Mouse (Mus musculus) kidney, embryonic 15.5 days (tissue): ENCODE data around the gene Aamp. TPM values are rescaled to one million over a fixed set of nuclear protein-coding genes. Genes with fewer than 3 reads are reported as not detected.

Source experiments
- ATAC-seq: fragments of 200-750 bp; cut with Nextera tagmentation; replicated peaks from 2 replicates; pipeline ENCODE4 v1.8.0; 2017; ENCODE audit warnings: moderate TSS enrichment; ENCODE audit not compliant: low FRiP score
- H3K27ac ChIP-seq: fragments of 300-500 bp; sonication (generic); 2 replicates; pipeline ENCODE4 v1.5.1; 2015; ENCODE audit warnings: mild to moderate bottlenecking, inconsistent platforms
- H3K27me3 ChIP-seq: fragments of 300-500 bp; sonication (generic); 2 replicates; pipeline ENCODE4 v1.6.1; 2015; ENCODE audit warnings: inconsistent platforms
- H3K36me3 ChIP-seq: fragments of 300-500 bp; sonication (generic); 2 replicates; pipeline ENCODE4 v1.6.1; 2015; ENCODE audit warnings: inconsistent platforms
- H3K4me1 ChIP-seq: fragments of 300-500 bp; sonication (generic); 2 replicates; pipeline ENCODE4 v1.6.1; 2015; ENCODE audit warnings: inconsistent platforms
- H3K4me2 ChIP-seq: fragments of 300-500 bp; sonication (generic); 2 replicates; pipeline ENCODE4 v1.6.1; 2015; ENCODE audit warnings: moderate library complexity, mild to moderate bottlenecking, inconsistent platforms
- H3K4me3 ChIP-seq: fragments of 300-500 bp; sonication (generic); replicated peaks from 2 replicates; pipeline ENCODE4 v1.5.1; 2015; ENCODE audit warnings: mild to moderate bottlenecking, inconsistent platforms
- H3K9ac ChIP-seq: fragments of 300-500 bp; sonication (generic); 2 replicates; pipeline ENCODE4 v1.6.1; 2015; ENCODE audit warnings: mild to moderate bottlenecking, inconsistent platforms
- H3K9me3 ChIP-seq: fragments of 300-500 bp; sonication (generic); replicated peaks from 2 replicates; pipeline ENCODE4 v1.6.1; 2016; ENCODE audit warnings: inconsistent platforms
- WGBS: fragments of 180-500 bp; shearing (Covaris S2); methylation state at CpG from one replicate; pipeline ENCODE4 v1.1.7; 2015; ENCODE audit warnings: mixed read lengths; 5-methylcytosine and 5-hydroxymethylcytosine counted together
- polyA plus RNA-seq: library from polyadenylated mRNA; unstranded; fragments of >200 nt; fragmentation: Nextera tagmentation; extraction: Ambion mirVana; gene quantifications from 2 replicates; pipeline ENCODE4 v1.2.1, GENCODE M21; 2015

Aamp gene
- polyA plus RNA-seq, 1 experiment from 2014 or later = 283 TPM

- peak; percentile 27 for ATAC-seq
- WGBS = 29% methylated on average over 8 of the region's 8 CpGs
- Histone ChIP-seq H3K27ac (peak overlapping the region; percentile 34), H3K9me3 (no peaks in the 10 kb centered on the region), H3K9ac (0 out of 2 replicates have a peak overlapping the region, but pooled peaks have one; percentile 14), H3K27me3 (no peaks in the 10 kb centered on the region), H3K4me2 (peak overlapping the region; percentile 7; the same call in 1 of the 2 replicates), H3K36me3 (peaks cover 46% of the 10 kb centered on the region), H3K4me1 (peaks cover 53% of the 10 kb centered on the region), H3K4me3 (no peak overlapping the region)
These were observed 6.5 kb downstream of the Aamp start for GRCm38 (mm10) chr1:74277883-74278537.

- no peak overlapping the region for H3K27ac ChIP-seq
- ATAC-seq = peak; percentile 20; the same call in 1 of the 2 replicates
- peaks cover 48% of the 10 kb centered on the region for H3K4me1 ChIP-seq
- H3K27me3 ChIP-seq = no peaks in the 10 kb centered on the region
- WGBS = 58% methylated on average over 6 of the region's 6 CpGs
- H3K36me3 ChIP-seq = peaks cover 36% of the 10 kb centered on the region
- no peaks in the 10 kb centered on the region for H3K9me3 ChIP-seq
- H3K4me2 ChIP-seq = peak overlapping the region; percentile 7; the same call in 1 of the 2 replicates
- H3K4me3 ChIP-seq = no peak overlapping the region
- H3K9ac ChIP-seq = no peak overlapping the region
These were observed 7.5 kb downstream of the Aamp start for GRCm38 (mm10) chr1:74277041-74277440.

GRCm38 (mm10) chr1:74275015-74275414 lies 9.5 kb downstream of the Aamp start:
- H3K9ac ChIP-seq = no peak overlapping the region
- H3K9me3 ChIP-seq = no peaks in the 10 kb centered on the region
- peak overlapping the region; percentile 15; the same call in 1 of the 2 replicates for H3K4me2 ChIP-seq
- no peak overlapping the region for H3K4me3 ChIP-seq
- WGBS = 11% methylated on average over 9 of the region's 9 CpGs
- H3K27me3 ChIP-seq = no peaks in the 10 kb centered on the region
- H3K4me1 ChIP-seq = peaks cover 42% of the 10 kb centered on the region
- H3K36me3 ChIP-seq = peaks cover 18% of the 10 kb centered on the region
- ATAC-seq = no peak; the same call in 1 of the 2 replicates
- H3K27ac ChIP-seq = peak overlapping the region; percentile 66

- Histone ChIP-seq H3K27ac (no peak overlapping the region), H3K4me3 (no peak overlapping the region), H3K36me3 (peaks cover 36% of the 10 kb centered on the region), H3K4me2 (no peak overlapping the region), H3K9ac (no peak overlapping the region), H3K9me3 (no peaks in the 10 kb centered on the region), H3K4me1 (peaks cover 20% of the 10 kb centered on the region), H3K27me3 (no peaks in the 10 kb centered on the region)
- no peak for ATAC-seq
- WGBS = 75% methylated on average over 4 of the region's 4 CpGs
These were observed 12.9 kb downstream of the Aamp start for GRCm38 (mm10) chr1:74271659-74272058.

- 89% methylated on average over 8 of the region's 8 CpGs for WGBS
- no peaks in the 10 kb centered on the region for H3K27me3 ChIP-seq
- no peaks in the 10 kb centered on the region for H3K4me1 ChIP-seq
- H3K27ac ChIP-seq = no peak overlapping the region
- H3K36me3 ChIP-seq = peaks cover 65% of the 10 kb centered on the region
- no peak overlapping the region for H3K9ac ChIP-seq
- no peaks in the 10 kb centered on the region for H3K9me3 ChIP-seq
- H3K4me3 ChIP-seq = no peak overlapping the region
- no peak for ATAC-seq
- H3K4me2 ChIP-seq = no peak overlapping the region
These were observed 15.8 kb downstream of the Aamp start for GRCm38 (mm10) chr1:74268750-74269149.

GRCm38 (mm10) chr1:74262510-74262909 lies 22.0 kb downstream of the Aamp start:
- no peaks in the 10 kb centered on the region for H3K27me3 ChIP-seq
- no peak overlapping the region for H3K27ac ChIP-seq
- ATAC-seq = no peak
- no peaks in the 10 kb centered on the region for H3K4me1 ChIP-seq
- no peak overlapping the region for H3K4me3 ChIP-seq
- WGBS = 86% methylated on average over 6 of the region's 6 CpGs
- peaks cover 97% of the 10 kb centered on the region for H3K36me3 ChIP-seq
- no peak overlapping the region for H3K4me2 ChIP-seq
- no peak overlapping the region for H3K9ac ChIP-seq
- H3K9me3 ChIP-seq = no peaks in the 10 kb centered on the region

- H3K27me3 ChIP-seq = no peaks in the 10 kb centered on the region
These were observed 27.8 kb downstream of the Aamp start for GRCm38 (mm10) chr1:74256782-74257181.

GRCm38 (mm10) chr1:74255704-74256345 lies 28.7 kb downstream of the Aamp start:
- no peak overlapping the region for H3K9ac ChIP-seq
- H3K36me3 ChIP-seq = peaks cover 94% of the 10 kb centered on the region
- no peak overlapping the region for H3K4me3 ChIP-seq
- no peaks in the 10 kb centered on the region for H3K27me3 ChIP-seq
- no peak for ATAC-seq
- no peak overlapping the region for H3K27ac ChIP-seq
- WGBS = 96% methylated on average over 8 of the region's 8 CpGs
- no peaks in the 10 kb centered on the region for H3K9me3 ChIP-seq
- no peak overlapping the region for H3K4me2 ChIP-seq
- no peaks in the 10 kb centered on the region for H3K4me1 ChIP-seq

More at GRCm38 (mm10) chr1:74256782-74257181, 27.8 kb downstream of the Aamp start:
- peaks cover 94% of the 10 kb centered on the region for H3K36me3 ChIP-seq
- no peak for ATAC-seq
- no peak overlapping the region for H3K27ac ChIP-seq
- 78% methylated on average over 4 of the region's 4 CpGs for WGBS
- no peak overlapping the region for H3K9ac ChIP-seq
- H3K4me2 ChIP-seq = no peak overlapping the region
- H3K4me3 ChIP-seq = no peak overlapping the region
- H3K4me1 ChIP-seq = no peaks in the 10 kb centered on the region
- no peaks in the 10 kb centered on the region for H3K9me3 ChIP-seq

GRCm38 (mm10) chr1:74250096-74250495 lies 34.4 kb downstream of the Aamp start:
- H3K36me3 ChIP-seq = peaks cover 77% of the 10 kb centered on the region
- H3K27ac ChIP-seq = peak overlapping the region; percentile 91
- WGBS = 83% methylated on average over 4 of the region's 4 CpGs

GRCm38 (mm10) chr1:74249331-74249980 lies 35.1 kb downstream of the Aamp start:
- H3K9ac ChIP-seq = no peak overlapping the region
- peaks cover 70% of the 10 kb centered on the region for H3K36me3 ChIP-seq
- H3K9me3 ChIP-seq = no peaks in the 10 kb centered on the region
- H3K4me1 ChIP-seq = peaks cover 38% of the 10 kb centered on the region
- peak overlapping the region; percentile 91 for H3K27ac ChIP-seq
- H3K4me3 ChIP-seq = no peak overlapping the region
- 41% methylated on average over 5 of the region's 5 CpGs for WGBS
- H3K27me3 ChIP-seq = no peaks in the 10 kb centered on the region
- ATAC-seq = peak; percentile 86
- peak overlapping the region; percentile 24; the same call in 1 of the 2 replicates for H3K4me2 ChIP-seq

More at GRCm38 (mm10) chr1:74250096-74250495, 34.4 kb downstream of the Aamp start:
- H3K4me1 ChIP-seq = peaks cover 33% of the 10 kb centered on the region
- no peaks in the 10 kb centered on the region for H3K9me3 ChIP-seq
- H3K4me3 ChIP-seq = no peak overlapping the region
- no peaks in the 10 kb centered on the region for H3K27me3 ChIP-seq
- no peak for ATAC-seq
- no peak overlapping the region for H3K4me2 ChIP-seq
- no peak overlapping the region for H3K9ac ChIP-seq

- peaks cover 64% of the 10 kb centered on the region for H3K36me3 ChIP-seq
- peak; percentile 71 for ATAC-seq
- peak overlapping the region; percentile 91 for H3K27ac ChIP-seq
- no peaks in the 10 kb centered on the region for H3K9me3 ChIP-seq
- no peak overlapping the region for H3K9ac ChIP-seq
- peaks cover 43% of the 10 kb centered on the region for H3K4me1 ChIP-seq
- H3K4me3 ChIP-seq = no peak overlapping the region
- whole genome bisulfite sequencing = 58% methylated on average over 1 of the region's 1 CpGs
- H3K4me2 ChIP-seq = no peak overlapping the region
- no peaks in the 10 kb centered on the region for H3K27me3 ChIP-seq
These were observed 35.7 kb downstream of the Aamp start for GRCm38 (mm10) chr1:74248799-74249198.

- 58% methylated on average over 2 of the region's 2 CpGs for WGBS
- Histone ChIP-seq H3K4me3 (no peak overlapping the region), H3K27ac (no peak overlapping the region), H3K4me1 (peaks cover 59% of the 10 kb centered on the region), H3K36me3 (peaks cover 34% of the 10 kb centered on the region), H3K9ac (no peak overlapping the region), H3K4me2 (no peak overlapping the region), H3K9me3 (no peaks in the 10 kb centered on the region), H3K27me3 (no peaks in the 10 kb centered on the region)
- no peak for ATAC-seq
These were observed 39.0 kb downstream of the Aamp start for GRCm38 (mm10) chr1:74245525-74245924.
